Mouse (Mus musculus) embryonic facial prominence, embryonic 14.5 days (tissue): ENCODE measurements around the gene Osgin1. TPM values are rescaled to one million over a fixed set of nuclear protein-coding genes. Genes with fewer than 3 reads are reported as not detected.

Experiments used
- ATAC-seq: fragments of 200-750 bp; cut with Nextera tagmentation; 2 replicates; pipeline ENCODE4 v1.8.0; 2017; ENCODE audit warnings: low read depth, moderate number of reproducible peaks, moderate TSS enrichment
- DNase-seq: peaks from one replicate; pipeline ENCODE4 v3.0.0-alpha.2; 2015; ENCODE audit warnings: low spot score
- H3K27ac ChIP-seq: fragments of 300-500 bp; sonication (generic); replicated peaks from 2 replicates; pipeline ENCODE4 v1.5.1; 2014; ENCODE audit warnings: low read depth, mild to moderate bottlenecking, low read length, moderate library complexity
- H3K27me3 ChIP-seq: fragments of 300-500 bp; sonication (generic); replicated peaks from 2 replicates; pipeline ENCODE4 v1.6.1; 2014; ENCODE audit warnings: low read length; ENCODE audit not compliant: control insufficient read depth, insufficient read depth
- H3K36me3 ChIP-seq: fragments of 300-500 bp; sonication (generic); 2 replicates; pipeline ENCODE4 v1.6.1; 2014; ENCODE audit warnings: low read length, mixed read lengths; ENCODE audit not compliant: control insufficient read depth, insufficient read depth
- H3K4me1 ChIP-seq: fragments of 300-500 bp; sonication (generic); 2 replicates; pipeline ENCODE4 v1.6.1; 2014; ENCODE audit warnings: antibody characterized with exemption, low read length; ENCODE audit not compliant: control insufficient read depth, insufficient read depth
- H3K4me2 ChIP-seq: fragments of 300-500 bp; sonication (generic); 2 replicates; pipeline ENCODE4 v1.6.1; 2014; ENCODE audit warnings: low read depth, mild to moderate bottlenecking, low read length, moderate library complexity, mixed read lengths
- H3K4me3 ChIP-seq: fragments of 300-500 bp; sonication (generic); 2 replicates; pipeline ENCODE4 v1.5.1; 2014; ENCODE audit warnings: low read depth, mild to moderate bottlenecking, low read length
- H3K9ac ChIP-seq: fragments of 300-500 bp; sonication (generic); 2 replicates; pipeline ENCODE4 v1.6.1; 2014; ENCODE audit warnings: low read depth, mild to moderate bottlenecking, low read length, moderate library complexity, mixed read lengths
- H3K9me3 ChIP-seq: fragments of 300-500 bp; sonication (generic); 2 replicates; pipeline ENCODE4 v1.6.1; 2016; ENCODE audit warnings: low read length; ENCODE audit not compliant: control insufficient read depth
- WGBS: fragments of 180-500 bp; shearing (Covaris S2); extraction: QIAGEN DNeasy Blood & Tissue Kit; methylation state at CpG from one replicate; pipeline ENCODE4 v1.1.7; 2014; 5-methylcytosine and 5-hydroxymethylcytosine counted together
- polyA plus RNA-seq: library from polyadenylated mRNA; unstranded; fragments of >200 nt; fragmentation: Nextera tagmentation; extraction: Ambion mirVana; gene quantifications from 2 replicates; pipeline ENCODE4 v1.2.1, GENCODE M21; 2014

Osgin1 gene
- polyA plus RNA-seq, 1 experiment from 2014 or later: 2.1 TPM

- 80% methylated on average over 10 of the region's 10 CpGs for WGBS
- H3K9me3 ChIP-seq: no peaks in the 10 kb centered on the region
- no peak for ATAC-seq
- no peak overlapping the region for H3K4me2 ChIP-seq
- H3K27me3 ChIP-seq: no peaks in the 10 kb centered on the region
- no peaks in the 10 kb centered on the region for H3K4me1 ChIP-seq
- H3K4me3 ChIP-seq: no peak overlapping the region
- no peak overlapping the region for H3K9ac ChIP-seq
- no peak overlapping the region for H3K27ac ChIP-seq
- peaks cover 27% of the 10 kb centered on the region for H3K36me3 ChIP-seq
- no peak for DNase-seq
Measured at GRCm38 (mm10) chr8:119413605-119414004, 20.3 kb upstream of the Osgin1 start.

- H3K4me1 ChIP-seq: peaks cover 13% of the 10 kb centered on the region
- no peaks in the 10 kb centered on the region for H3K27me3 ChIP-seq
- no peak overlapping the region for H3K27ac ChIP-seq
- DNase-seq (no peak), ATAC-seq (no peak)
- H3K4me2 ChIP-seq: no peak overlapping the region
- no peak overlapping the region for H3K9ac ChIP-seq
- H3K4me3 ChIP-seq: no peak overlapping the region
- WGBS: 54% methylated on average over 7 of the region's 7 CpGs
- H3K9me3 ChIP-seq: no peaks in the 10 kb centered on the region
- no peaks in the 10 kb centered on the region for H3K36me3 ChIP-seq
Measured at GRCm38 (mm10) chr8:119420318-119420717, 13.6 kb upstream of the Osgin1 start.

- no peaks in the 10 kb centered on the region for H3K27me3 ChIP-seq
- no peak for ATAC-seq
- no peaks in the 10 kb centered on the region for H3K9me3 ChIP-seq
- H3K4me1 ChIP-seq: peaks cover 13% of the 10 kb centered on the region
- DNase-seq: no peak
- 0 out of 2 replicates have a peak overlapping the region, but pooled peaks have one; percentile 9 for H3K9ac ChIP-seq
- no peak overlapping the region for H3K4me2 ChIP-seq
- H3K4me3 ChIP-seq: no peak overlapping the region
- no peaks in the 10 kb centered on the region for H3K36me3 ChIP-seq
- peak overlapping the region; percentile 52; the same call in 1 of the 2 replicates for H3K27ac ChIP-seq
- WGBS: 51% methylated on average over 9 of the region's 9 CpGs
Measured at GRCm38 (mm10) chr8:119421603-119422122, 12.3 kb upstream of the Osgin1 start.

- 52% methylated on average over 9 of the region's 9 CpGs for WGBS
- 0 out of 2 replicates have a peak overlapping the region, but pooled peaks have one; percentile 9 for H3K9ac ChIP-seq
Measured at GRCm38 (mm10) chr8:119422123-119422711, 11.7 kb upstream of the Osgin1 start.

GRCm38 (mm10) chr8:119423631-119424141 is 10.2 kb upstream of the Osgin1 start:
- DNase-seq (peak; percentile 59), ATAC-seq (peak; percentile 20)
- H3K9me3 ChIP-seq: no peaks in the 10 kb centered on the region
- H3K4me3 ChIP-seq: no peak overlapping the region
- H3K27me3 ChIP-seq: no peaks in the 10 kb centered on the region
- WGBS: 45% methylated on average over 9 of the region's 9 CpGs
- H3K4me1 ChIP-seq: peaks cover 16% of the 10 kb centered on the region
- H3K27ac ChIP-seq: no peak overlapping the region
- no peaks in the 10 kb centered on the region for H3K36me3 ChIP-seq
- H3K9ac ChIP-seq: no peak overlapping the region
- no peak overlapping the region for H3K4me2 ChIP-seq

More at GRCm38 (mm10) chr8:119422123-119422711, 11.7 kb upstream of the Osgin1 start:
- no peak overlapping the region for H3K4me2 ChIP-seq
- H3K27ac ChIP-seq: peak overlapping the region; percentile 52; the same call in 1 of the 2 replicates
- ATAC-seq: peak; percentile 61
- no peaks in the 10 kb centered on the region for H3K27me3 ChIP-seq
- peaks cover 13% of the 10 kb centered on the region for H3K4me1 ChIP-seq
- no peak overlapping the region for H3K4me3 ChIP-seq
- H3K9me3 ChIP-seq: no peaks in the 10 kb centered on the region
- DNase-seq: peak; percentile 55
- H3K36me3 ChIP-seq: no peaks in the 10 kb centered on the region

- Histone ChIP-seq H3K27me3 (no peaks in the 10 kb centered on the region), H3K4me1 (peaks cover 18% of the 10 kb centered on the region), H3K4me3 (no peak overlapping the region), H3K27ac (no peak overlapping the region), H3K9me3 (no peaks in the 10 kb centered on the region), H3K4me2 (no peak overlapping the region), H3K9ac (no peak overlapping the region), H3K36me3 (no peaks in the 10 kb centered on the region)
- WGBS: 78% methylated on average over 10 of the region's 10 CpGs
- no peak for ATAC-seq
- no peak for DNase-seq
Measured at GRCm38 (mm10) chr8:119424199-119424733, 9.7 kb upstream of the Osgin1 start.

- no peaks in the 10 kb centered on the region for H3K9me3 ChIP-seq
- DNase-seq (no peak), ATAC-seq (no peak)
- H3K36me3 ChIP-seq: no peaks in the 10 kb centered on the region
- no peak overlapping the region for H3K27ac ChIP-seq
- H3K4me2 ChIP-seq: no peak overlapping the region
- H3K4me1 ChIP-seq: peaks cover 18% of the 10 kb centered on the region
- no peaks in the 10 kb centered on the region for H3K27me3 ChIP-seq
- 80% methylated on average over 10 of the region's 10 CpGs for WGBS
- no peak overlapping the region for H3K4me3 ChIP-seq
- no peak overlapping the region for H3K9ac ChIP-seq
Measured at GRCm38 (mm10) chr8:119424740-119425139, 9.2 kb upstream of the Osgin1 start.

GRCm38 (mm10) chr8:119425533-119425932 is 8.4 kb upstream of the Osgin1 start:
- Histone ChIP-seq H3K4me2 (no peak overlapping the region), H3K27ac (peak overlapping the region; percentile 39; the same call in 1 of the 2 replicates), H3K27me3 (no peaks in the 10 kb centered on the region), H3K4me1 (peaks cover 18% of the 10 kb centered on the region), H3K36me3 (no peaks in the 10 kb centered on the region), H3K9ac (peak overlapping the region; percentile 25; the same call in 1 of the 2 replicates), H3K4me3 (no peak overlapping the region), H3K9me3 (no peaks in the 10 kb centered on the region)
- ATAC-seq (no peak), DNase-seq (no peak)
- WGBS: 89% methylated on average over 10 of the region's 10 CpGs
